In the genomic region with DNA sequence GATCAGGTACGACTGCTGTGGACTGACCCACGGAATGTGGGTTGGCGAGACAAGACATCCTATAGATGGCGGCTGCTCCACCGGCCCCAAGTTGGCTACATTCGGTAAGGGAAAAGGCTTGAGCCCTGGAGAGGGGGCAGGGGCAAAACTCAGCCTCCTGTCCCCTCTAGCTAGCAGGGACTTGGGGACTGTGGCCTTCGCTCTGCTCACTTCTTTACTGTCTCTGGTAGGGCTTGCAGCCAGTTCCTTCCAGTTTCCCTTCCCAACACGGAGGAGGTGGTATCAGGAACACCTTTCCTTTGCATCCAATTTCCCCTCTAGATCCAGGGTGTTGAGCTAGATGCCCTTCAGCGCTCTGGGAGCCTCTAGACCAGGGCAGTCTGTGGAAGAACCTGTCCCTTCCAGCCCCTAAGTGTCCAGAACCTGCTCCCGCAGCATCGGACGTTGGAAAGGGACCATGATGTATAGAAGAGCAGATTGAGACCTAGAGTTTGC, we compare ENCODE assay signal across 12 mouse cellular contexts. TPM values are rescaled to one million over a fixed set of nuclear protein-coding genes. Genes with fewer than 3 reads are reported as not detected.
DNase-seq lines count a peak whose midpoint lies in the region; ATAC-seq and TF ChIP-seq lines count a peak whose summit lies in the region.
"Had no signal": no experiment of that assay in that cellular context is flagged by ENCODE, and none has a peak within 500 bp of the region (broad histone marks: within the 10 kb centered on the region; RNA-seq: fewer than 3 reads in every experiment).

No protein-coding gene starts in this region.

- H3K4me3 ChIP-seq in lung, embryonic 16.5 days (ENCODE audit: low read length) = peak overlapping the region; percentile 53
- H3K4me3 ChIP-seq in forebrain, embryonic 10.5 days = peak overlapping the region; percentile 91
- H3K4me3 ChIP-seq in hindbrain, postnatal 0 days (ENCODE audit: low read length) = peak overlapping the region; percentile 40
- peak overlapping the region; percentile 50 for H3K4me3 ChIP-seq in neural tube, embryonic 13.5 days
- H3K4me3 ChIP-seq: gastrocnemius, adult 2 months; megakaryocyte, embryonic 14.5 days had no signal

- no peak for TF ChIP-seq CTCF in hindbrain, postnatal 0 days (IDR thresholded peaks at IDR 0.05; ENCODE audit: low read depth)

- 51% methylated on average over 12 of the region's 12 CpGs for WGBS in lung, embryonic 16.5 days
- WGBS in forebrain, embryonic 10.5 days = 20% methylated on average over 12 of the region's 12 CpGs
- WGBS in hindbrain, postnatal 0 days = 29% methylated on average over 12 of the region's 12 CpGs
- WGBS in neural tube, embryonic 13.5 days = 21% methylated on average over 12 of the region's 12 CpGs

- DNase-seq in lung, postnatal 10 days = no peak
- peak; percentile 34 for DNase-seq in forebrain, embryonic 10.5 days (ENCODE audit: extremely low spot score, low spot score)
- DNase-seq in hindbrain, postnatal 0 days (ENCODE audit: low spot score) = no peak
- no peak for DNase-seq in spleen, postnatal 14 days (ENCODE audit: low spot score in 2 of 2)
- no peak for DNase-seq in thymus, postnatal 25 days
- DNase-seq in thymus, postnatal 10 days (ENCODE audit: low spot score in 2 of 2) = no peak
- DNase-seq: gastrocnemius, adult 2 months had no signal

- no peak for ATAC-seq in lung, embryonic 16.5 days (ENCODE audit: low read depth)
- no peak for ATAC-seq in hindbrain, postnatal 0 days
- ATAC-seq in neural tube, embryonic 13.5 days (ENCODE audit: low read depth) = no peak

- no peaks in the 10 kb centered on the region for H3K9me3 ChIP-seq in lung, embryonic 16.5 days (ENCODE audit: control insufficient read depth, low read length)
- no peaks in the 10 kb centered on the region for H3K9me3 ChIP-seq in forebrain, embryonic 10.5 days
- no peaks in the 10 kb centered on the region for H3K9me3 ChIP-seq in hindbrain, postnatal 0 days (ENCODE audit: low read length)
- no peaks in the 10 kb centered on the region for H3K9me3 ChIP-seq in neural tube, embryonic 13.5 days
- H3K9me3 ChIP-seq: megakaryocyte, embryonic 14.5 days had no signal

- peaks cover 17% of the 10 kb centered on the region for H3K4me1 ChIP-seq in lung, embryonic 16.5 days (replicated peaks; ENCODE audit: control insufficient read depth, insufficient read depth, low read length)
- H3K4me1 ChIP-seq in forebrain, embryonic 10.5 days = peaks cover 95% of the 10 kb centered on the region
- H3K4me1 ChIP-seq in hindbrain, postnatal 0 days (ENCODE audit: insufficient read depth, low read length) = peaks cover 12% of the 10 kb centered on the region; the same call in 1 of the 2 replicates
- H3K4me1 ChIP-seq in neural tube, embryonic 13.5 days (replicated peaks) = peaks cover 70% of the 10 kb centered on the region

- H3K9ac ChIP-seq in lung, embryonic 16.5 days (ENCODE audit: low read length) = peak overlapping the region; percentile 68
- peak overlapping the region; percentile 41 for H3K9ac ChIP-seq in hindbrain, postnatal 0 days (replicated peaks; ENCODE audit: low read length)
- peak overlapping the region; percentile 79 for H3K9ac ChIP-seq in neural tube, embryonic 13.5 days

- peaks cover 4% of the 10 kb centered on the region; the same call in 1 of the 2 replicates for H3K36me3 ChIP-seq in lung, embryonic 16.5 days (ENCODE audit: control insufficient read depth, insufficient read depth, low read length)
- H3K36me3 ChIP-seq in forebrain, embryonic 10.5 days (replicated peaks) = peaks cover 59% of the 10 kb centered on the region
- no peaks in the 10 kb centered on the region for H3K36me3 ChIP-seq in hindbrain, postnatal 0 days (ENCODE audit: insufficient read depth, low read length)
- peaks cover 17% of the 10 kb centered on the region for H3K36me3 ChIP-seq in neural tube, embryonic 13.5 days

- H3K27ac ChIP-seq in lung, embryonic 16.5 days (ENCODE audit: low read length) = no peak overlapping the region; the same call in 1 of the 2 replicates
- peak overlapping the region; percentile 99 for H3K27ac ChIP-seq in forebrain, embryonic 10.5 days
- peak overlapping the region; percentile 78 for H3K27ac ChIP-seq in hindbrain, postnatal 0 days
- peak overlapping the region; percentile 92 for H3K27ac ChIP-seq in neural tube, embryonic 13.5 days (replicated peaks)
- H3K27ac ChIP-seq: gastrocnemius, adult 2 months had no signal

- H3K4me2 ChIP-seq in lung, embryonic 16.5 days (ENCODE audit: low read depth, low read length) = peak overlapping the region; percentile 83
- H3K4me2 ChIP-seq in hindbrain, postnatal 0 days (ENCODE audit: low read depth, low read length) = peak overlapping the region; percentile 68
- H3K4me2 ChIP-seq in neural tube, embryonic 13.5 days = peak overlapping the region; percentile 79

- no peaks in the 10 kb centered on the region for H3K27me3 ChIP-seq in lung, embryonic 16.5 days (ENCODE audit: control insufficient read depth, insufficient read depth, low read depth, low read length)
- peaks cover 32% of the 10 kb centered on the region for H3K27me3 ChIP-seq in forebrain, embryonic 10.5 days (ENCODE audit: poor library complexity, severe bottlenecking)
- no peaks in the 10 kb centered on the region for H3K27me3 ChIP-seq in hindbrain, postnatal 0 days (ENCODE audit: insufficient read depth, low read length)
- H3K27me3 ChIP-seq in neural tube, embryonic 13.5 days = no peaks in the 10 kb centered on the region

RNA-seq across cellular contexts. Expression of gene Mtx1, which starts 1.5 kb away (rescaled TPM):
- 174 and 188 TPM in 2 replicates for polyA plus RNA-seq in lung, embryonic 16.5 days (2015; fragmentation: Nextera tagmentation; extraction: Ambion mirVana)
- polyA plus RNA-seq in forebrain, embryonic 10.5 days (2016; fragmentation: Nextera tagmentation; extraction: Ambion mirVana) = 227 and 242 TPM in 2 replicates
- total RNA-seq in hindbrain, postnatal 0 days (2014; rRNA removed) = 103 and 130 TPM in 2 replicates
- polyA plus RNA-seq in hindbrain, postnatal 0 days (2015; fragmentation: Nextera tagmentation; extraction: Ambion mirVana) = 186 TPM in 2 replicates
- 157 and 170 TPM in 2 replicates for polyA plus RNA-seq in neural tube, embryonic 13.5 days (2015; fragmentation: Nextera tagmentation; extraction: Ambion mirVana)

RNA-seq across cellular contexts. Expression of gene Muc1, which starts 3.5 kb away (rescaled TPM):
- 151 and 162 TPM in 2 replicates for polyA plus RNA-seq in lung, embryonic 16.5 days (2015; fragmentation: Nextera tagmentation; extraction: Ambion mirVana)
- polyA plus RNA-seq in forebrain, embryonic 10.5 days (2016; fragmentation: Nextera tagmentation; extraction: Ambion mirVana) = 1.7 and 1.8 TPM in 2 replicates
- total RNA-seq in hindbrain, postnatal 0 days (2014; rRNA removed) = 1.9 TPM in 2 replicates
- 0.82 and 1.5 TPM in 2 replicates for polyA plus RNA-seq in hindbrain, postnatal 0 days (2015; fragmentation: Nextera tagmentation; extraction: Ambion mirVana)
- polyA plus RNA-seq in neural tube, embryonic 13.5 days (2015; fragmentation: Nextera tagmentation; extraction: Ambion mirVana) = 1.0 and 1.1 TPM in 2 replicates
- total RNA-seq: common myeloid progenitor, adult 5-6 weeks had no signal

RNA-seq across cellular contexts. Expression of gene Thbs3, which starts 10.4 kb away (rescaled TPM):
- polyA plus RNA-seq in lung, embryonic 16.5 days (2015; fragmentation: Nextera tagmentation; extraction: Ambion mirVana) = 57.7 and 65.4 TPM in 2 replicates
- 65.8 and 78.2 TPM in 2 replicates for polyA plus RNA-seq in forebrain, embryonic 10.5 days (2016; fragmentation: Nextera tagmentation; extraction: Ambion mirVana)
- 29.4 and 37.9 TPM in 2 replicates for total RNA-seq in hindbrain, postnatal 0 days (2014; rRNA removed)
- 36.8 and 37.2 TPM in 2 replicates for polyA plus RNA-seq in hindbrain, postnatal 0 days (2015; fragmentation: Nextera tagmentation; extraction: Ambion mirVana)
- 45.6 and 52.8 TPM in 2 replicates for polyA plus RNA-seq in neural tube, embryonic 13.5 days (2015; fragmentation: Nextera tagmentation; extraction: Ambion mirVana)
- total RNA-seq: hematopoietic stem cell, adult 5-6 weeks had no signal

RNA-seq across cellular contexts. Expression of gene Krtcap2, which starts 20.4 kb away (rescaled TPM):
- polyA plus RNA-seq in lung, embryonic 16.5 days (2015; fragmentation: Nextera tagmentation; extraction: Ambion mirVana) = 304 and 314 TPM in 2 replicates
- 260 and 275 TPM in 2 replicates for polyA plus RNA-seq in forebrain, embryonic 10.5 days (2016; fragmentation: Nextera tagmentation; extraction: Ambion mirVana)
- total RNA-seq in hindbrain, postnatal 0 days (2014; rRNA removed) = 74.9 and 111 TPM in 2 replicates
- polyA plus RNA-seq in hindbrain, postnatal 0 days (2015; fragmentation: Nextera tagmentation; extraction: Ambion mirVana) = 250 and 268 TPM in 2 replicates
- polyA plus RNA-seq in neural tube, embryonic 13.5 days (2015; fragmentation: Nextera tagmentation; extraction: Ambion mirVana) = 248 and 258 TPM in 2 replicates

RNA-seq across cellular contexts. Expression of gene Trim46, which starts 20.7 kb away (rescaled TPM):
- 7.2 and 7.7 TPM in 2 replicates for polyA plus RNA-seq in lung, embryonic 16.5 days (2015; fragmentation: Nextera tagmentation; extraction: Ambion mirVana)
- polyA plus RNA-seq in forebrain, embryonic 10.5 days (2016; fragmentation: Nextera tagmentation; extraction: Ambion mirVana) = 4.4 and 5.4 TPM in 2 replicates
- 97.9 and 101 TPM in 2 replicates for total RNA-seq in hindbrain, postnatal 0 days (2014; rRNA removed)
- polyA plus RNA-seq in hindbrain, postnatal 0 days (2015; fragmentation: Nextera tagmentation; extraction: Ambion mirVana) = 42.9 and 49.8 TPM in 2 replicates
- 55.8 and 55.9 TPM in 2 replicates for polyA plus RNA-seq in neural tube, embryonic 13.5 days (2015; fragmentation: Nextera tagmentation; extraction: Ambion mirVana)

Comparison
In these comparisons a context has a peak if more than half of its experiments do, and no peak if none do; other contexts are left out.
1. H3K4me3 ChIP-seq: peak in every context shown above with its lines; median percentile 91 in forebrain, embryonic 10.5 days; 53 in lung, embryonic 16.5 days; 50 in neural tube, embryonic 13.5 days; 40 in hindbrain, postnatal 0 days.
2. RNA of gene Muc1, which starts 3.5 kb away (polyA plus RNA-seq): 151 to 162 TPM in lung, embryonic 16.5 days; 1.7 to 1.8 TPM in forebrain, embryonic 10.5 days, 0.82 to 1.5 TPM in hindbrain, postnatal 0 days and 1.0 to 1.1 TPM in neural tube, embryonic 13.5 days; every median in the first group is over 10 times any median in the second.
3. Peak in every context shown above with its lines, with median percentiles within 50 percentile points of each other: H3K4me2 ChIP-seq and H3K9ac ChIP-seq.